Mouse (Mus musculus) heart, embryonic 14.5 days (tissue): ENCODE data around the gene Tlx1. TPM values are rescaled to one million over a fixed set of nuclear protein-coding genes. Genes with fewer than 3 reads are reported as not detected.
A peak's percentile ranks its signal among the peaks of the same experiment; 100 is the strongest.

Experiments
- ATAC-seq: fragments of 200-750 bp; cut with Nextera tagmentation; 2 replicates; pipeline ENCODE4 v1.8.0; 2017; ENCODE audit warnings: low read depth, moderate TSS enrichment; ENCODE audit not compliant: insufficient number of reproducible peaks, insufficient read depth, low FRiP score
- H3K27ac ChIP-seq, 2 experiments: fragments of 200-500 bp in 1 of 2; fragments of 300-500 bp in 1 of 2; sonication (generic) in 1 of 2; replicated peaks in 1 of 2; 2 replicates each; pipeline ENCODE4 v1.5.1; 2012 to 2014; ENCODE audit warnings: low read depth in 2 of 2, low read length in 2 of 2, control low read depth in 1 of 2, mild to moderate bottlenecking in 1 of 2, mixed read lengths in 1 of 2; ENCODE audit not compliant: control insufficient read depth in 1 of 2, insufficient read depth in 1 of 2
- H3K27me3 ChIP-seq: fragments of 300-500 bp; sonication (generic); 2 replicates; pipeline ENCODE4 v1.6.1; 2014; ENCODE audit warnings: mild to moderate bottlenecking, low read length, control low read depth; ENCODE audit not compliant: control insufficient read depth, insufficient read depth
- H3K36me3 ChIP-seq: fragments of 300-500 bp; sonication (generic); 2 replicates; pipeline ENCODE4 v1.6.1; 2014; ENCODE audit warnings: mild to moderate bottlenecking, control low read depth, low read length, mixed read lengths; ENCODE audit not compliant: control insufficient read depth, insufficient read depth
- H3K4me1 ChIP-seq, 2 experiments: fragments of 200-500 bp in 1 of 2; fragments of 300-500 bp in 1 of 2; sonication (generic) in 1 of 2; 2 replicates each; pipeline ENCODE4 v1.6.1; 2012 to 2014; ENCODE audit warnings: low read length in 2 of 2, control low read depth in 1 of 2, mixed read lengths in 1 of 2; ENCODE audit not compliant: control insufficient read depth in 2 of 2, insufficient read depth in 2 of 2
- H3K4me2 ChIP-seq: fragments of 300-500 bp; sonication (generic); 2 replicates; pipeline ENCODE4 v1.6.1; 2014; ENCODE audit warnings: mild to moderate bottlenecking, low read length
- H3K4me3 ChIP-seq, 2 experiments: fragments of 200-500 bp in 1 of 2; fragments of 300-500 bp in 1 of 2; sonication (generic) in 1 of 2; 2 replicates each; pipeline ENCODE4 v1.5.1; 2012 to 2014; ENCODE audit warnings: low read length in 2 of 2, mild to moderate bottlenecking in 2 of 2, control low read depth in 1 of 2, low read depth in 1 of 2, moderate library complexity in 1 of 2; ENCODE audit not compliant: control insufficient read depth in 1 of 2, insufficient read depth in 1 of 2
- H3K9ac ChIP-seq: fragments of 300-500 bp; sonication (generic); 2 replicates; pipeline ENCODE4 v1.6.1; 2014; ENCODE audit warnings: mild to moderate bottlenecking, low read length
- H3K9me3 ChIP-seq: fragments of 300-500 bp; sonication (generic); 2 replicates; pipeline ENCODE4 v1.6.1; 2016; ENCODE audit warnings: low read length, control low read depth; ENCODE audit not compliant: control insufficient read depth
- WGBS: fragments of 180-500 bp; shearing (Covaris S2); extraction: QIAGEN DNeasy Blood & Tissue Kit; methylation state at CpG from one replicate; pipeline ENCODE4 v1.1.7; 2014; 5-methylcytosine and 5-hydroxymethylcytosine counted together
- polyA plus RNA-seq: library from polyadenylated mRNA; unstranded; fragments of >200 nt; fragmentation: Nextera tagmentation; extraction: Ambion mirVana; gene quantifications from 2 replicates; pipeline ENCODE4 v1.2.1, GENCODE M21; 2014

The Tlx1 gene
- polyA plus RNA-seq = 0.22 TPM in 1 of 2 replicates, not detected in the other

- no peaks in the 10 kb centered on the region for H3K36me3 ChIP-seq
- WGBS = 1% methylated on average over 57 of the region's 61 CpGs
- peak within 1 kb of the TSS; percentile 25 to 29 for H3K4me3 ChIP-seq
- H3K27me3 ChIP-seq = peaks cover 97% of the 10 kb centered on the region
- no peak within 1 kb of the TSS for H3K27ac ChIP-seq
- peak within 1 kb of the TSS; percentile 63 for H3K4me2 ChIP-seq
- no peak for ATAC-seq
- H3K4me1 ChIP-seq = peaks cover 2 to 8% of the 10 kb centered on the region in 2 experiments; a peak in 3 of 4 replicates
- peaks cover 7% of the 10 kb centered on the region; the same call in 1 of the 2 replicates for H3K9me3 ChIP-seq
- no peak within 1 kb of the TSS for H3K9ac ChIP-seq
Measured at GRCm38 (mm10) chr19:45150490-45151181, at the start of gene Tlx1. Gene Tlx1, plus strand, starts transcription at chr19:45150680.

- no peaks in the 10 kb centered on the region for H3K4me1 ChIP-seq
- no peak for ATAC-seq
- no peak overlapping the region for H3K4me3 ChIP-seq
- no peaks in the 10 kb centered on the region for H3K9me3 ChIP-seq
- peaks cover 26% of the 10 kb centered on the region for H3K27me3 ChIP-seq
- H3K27ac ChIP-seq = no peak overlapping the region
- H3K9ac ChIP-seq = no peak overlapping the region
- H3K4me2 ChIP-seq = no peak overlapping the region
- 12% methylated on average over 1 of the region's 1 CpGs for WGBS
- no peaks in the 10 kb centered on the region for H3K36me3 ChIP-seq
Measured at GRCm38 (mm10) chr19:45105591-45105990, 44.9 kb upstream of the Tlx1 start.

DNA sequence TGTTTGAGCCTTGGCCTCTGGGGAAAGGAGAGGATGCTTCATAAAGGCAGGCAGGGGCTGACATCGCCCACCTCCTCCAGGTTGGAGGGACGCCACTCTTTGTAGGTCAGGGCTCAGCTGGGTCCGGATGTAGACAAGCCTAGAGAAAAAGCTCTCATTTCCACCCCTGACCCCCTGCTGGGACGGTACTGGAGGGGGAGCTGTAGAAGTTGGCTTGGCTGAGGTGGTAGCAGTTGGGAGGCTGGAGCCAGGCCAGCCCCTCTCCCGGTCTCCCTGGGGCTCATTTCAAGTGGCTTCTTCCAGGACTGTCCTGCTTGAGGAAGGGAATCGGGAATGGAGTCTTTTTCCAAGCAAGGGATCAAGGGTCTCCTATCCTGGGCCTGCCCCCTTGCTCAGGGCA, 43.8 kb upstream of the Tlx1 start:
- H3K4me3 ChIP-seq = no peak overlapping the region
- no peak overlapping the region for H3K4me2 ChIP-seq
- peaks cover 26% of the 10 kb centered on the region for H3K27me3 ChIP-seq
- no peaks in the 10 kb centered on the region for H3K4me1 ChIP-seq
- no peak overlapping the region for H3K27ac ChIP-seq
- no peak for ATAC-seq
- H3K9me3 ChIP-seq = no peaks in the 10 kb centered on the region
- no peak overlapping the region for H3K9ac ChIP-seq
- 35% methylated on average over 6 of the region's 6 CpGs for WGBS
- no peaks in the 10 kb centered on the region for H3K36me3 ChIP-seq

DNA sequence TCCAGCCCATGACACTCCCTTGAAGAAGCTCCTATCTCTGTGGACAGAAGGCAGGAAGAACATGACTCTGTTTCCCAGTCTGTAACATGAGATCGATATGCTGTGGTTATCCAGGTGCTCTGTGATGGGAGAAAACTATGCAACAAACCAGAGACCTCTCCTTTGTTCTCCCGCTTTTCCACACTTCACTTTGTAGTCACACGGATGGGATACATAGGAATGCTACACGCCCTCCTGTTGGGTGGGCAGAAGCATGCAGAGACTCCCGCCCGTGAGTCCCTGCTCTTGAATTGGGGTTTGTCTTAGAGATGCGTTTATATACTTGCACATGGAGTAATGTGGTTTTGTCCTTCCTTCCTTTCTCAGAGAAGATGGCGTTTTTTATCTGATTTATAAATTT, 39.8 kb upstream of the Tlx1 start:
- no peak overlapping the region for H3K9ac ChIP-seq
- H3K36me3 ChIP-seq = no peaks in the 10 kb centered on the region
- no peaks in the 10 kb centered on the region for H3K4me1 ChIP-seq
- H3K4me2 ChIP-seq = no peak overlapping the region
- WGBS = 62% methylated on average over 8 of the region's 8 CpGs
- peaks cover 3% of the 10 kb centered on the region; the same call in 1 of the 2 replicates for H3K27me3 ChIP-seq
- H3K9me3 ChIP-seq = no peaks in the 10 kb centered on the region
- H3K27ac ChIP-seq = no peak overlapping the region
- H3K4me3 ChIP-seq = no peak overlapping the region
- no peak for ATAC-seq

GRCm38 (mm10) chr19:45112444-45112843, 38.0 kb upstream of the Tlx1 start:
- Histone ChIP-seq H3K27me3 (no peaks in the 10 kb centered on the region; the same call in 1 of the 2 replicates), H3K9ac (no peak overlapping the region), H3K27ac (no peak overlapping the region), H3K4me1 (no peaks in the 10 kb centered on the region), H3K4me2 (no peak overlapping the region), H3K9me3 (no peaks in the 10 kb centered on the region), H3K36me3 (no peaks in the 10 kb centered on the region), H3K4me3 (no peak overlapping the region)
- WGBS = 82% methylated on average over 6 of the region's 6 CpGs
- no peak for ATAC-seq

GRCm38 (mm10) chr19:45113791-45114460, 36.6 kb upstream of the Tlx1 start:
- H3K4me1 ChIP-seq = no peaks in the 10 kb centered on the region
- no peak overlapping the region for H3K27ac ChIP-seq
- no peak overlapping the region for H3K4me3 ChIP-seq
- no peak overlapping the region for H3K4me2 ChIP-seq
- WGBS = 6% methylated on average over 18 of the region's 18 CpGs
- no peak for ATAC-seq
- H3K9me3 ChIP-seq = no peaks in the 10 kb centered on the region
- H3K36me3 ChIP-seq = no peaks in the 10 kb centered on the region
- no peak overlapping the region for H3K9ac ChIP-seq
- H3K27me3 ChIP-seq = peaks cover 3% of the 10 kb centered on the region; the same call in 1 of the 2 replicates

GRCm38 (mm10) chr19:45114772-45115171, 35.7 kb upstream of the Tlx1 start:
- H3K36me3 ChIP-seq = no peaks in the 10 kb centered on the region
- ATAC-seq = no peak
- H3K9me3 ChIP-seq = no peaks in the 10 kb centered on the region
- peaks cover 3% of the 10 kb centered on the region; the same call in 1 of the 2 replicates for H3K27me3 ChIP-seq
- WGBS = 50% methylated on average over 2 of the region's 3 CpGs
- H3K4me3 ChIP-seq = no peak overlapping the region
- H3K27ac ChIP-seq = no peak overlapping the region
- H3K4me2 ChIP-seq = no peak overlapping the region
- H3K4me1 ChIP-seq = no peaks in the 10 kb centered on the region
- H3K9ac ChIP-seq = no peak overlapping the region
